Mouse (Mus musculus) left cerebral cortex, postnatal 10 days (tissue): ENCODE data around the gene Gm49388. TPM values are rescaled to one million over a fixed set of nuclear protein-coding genes. Genes with fewer than 3 reads are reported as not detected.

Experiments
- DNase-seq, 2 experiments: peaks; one replicate each; pipeline ENCODE4 v3.0.0; 2021 to 2022; ENCODE audit warnings: low spot score in 2 of 2, mixed read lengths in 1 of 2; ENCODE audit errors: extremely low spot score in 1 of 2
- intact Hi-C: fragments of 180-260 bp; cut with DNase I; formaldehyde crosslinking; loops from one replicate; pipeline ENCODE4 v1.15.1; 2025
- total RNA-seq, 2 experiments: library from RNA; stranded (reverse); gene quantifications; 2 replicates each; pipeline ENCODE4 v1.2.3; 2021

Gm49388 gene
- total RNA-seq, 2 experiments from 2014 or later, result 3.0 to 4.7 TPM

- no peak for DNase-seq
- intact Hi-C loops, result no loop called here
Observed at GRCm38 (mm10) chr7:127798591-127798990, 13.2 kb downstream of the Gm49388 start.

DNA sequence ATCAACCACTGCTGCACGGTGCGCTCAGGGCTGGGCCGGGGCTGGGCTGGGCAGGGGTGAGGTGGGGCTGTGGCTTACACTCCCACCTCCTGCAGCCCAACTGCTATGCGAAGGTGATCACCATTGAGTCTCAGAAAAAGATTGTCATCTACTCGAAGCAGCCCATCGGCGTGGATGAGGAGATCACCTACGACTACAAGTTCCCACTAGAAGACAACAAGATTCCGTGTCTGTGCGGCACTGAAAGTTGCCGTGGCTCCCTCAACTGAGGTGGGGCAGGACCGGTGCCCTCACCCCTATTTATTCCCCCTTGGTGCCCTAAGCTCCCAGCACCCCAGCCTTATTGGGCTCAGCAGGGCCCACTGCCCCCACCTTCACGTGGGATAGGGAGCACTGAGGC lies 13.8 kb downstream of the Gm49388 start:
- no peak for DNase-seq
- intact Hi-C loops, result no loop called here

DNA sequence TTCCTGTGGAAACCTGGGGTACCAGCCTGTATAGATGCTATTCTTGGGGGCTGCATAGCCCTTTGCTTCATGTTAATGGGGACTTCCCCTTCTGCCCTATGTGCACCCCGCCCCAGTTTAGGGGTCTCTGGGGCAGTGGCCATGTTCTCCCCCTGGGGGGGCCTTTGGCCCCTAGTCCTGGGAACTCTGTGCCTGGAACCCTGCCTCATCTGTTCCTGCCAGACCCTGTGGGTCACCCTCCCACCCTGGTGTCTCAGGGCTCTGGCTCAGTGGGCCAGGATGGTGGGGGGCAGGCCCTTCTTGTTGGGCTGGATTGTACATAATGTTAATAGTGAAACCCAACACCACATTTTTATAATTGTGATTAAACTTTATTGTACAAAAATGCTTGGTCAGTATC lies 14.3 kb downstream of the Gm49388 start:
- intact Hi-C loops, result no loop called here
- peak in 1 of 2 experiments; percentile 35 for DNase-seq

GRCm38 (mm10) chr7:127800435-127801009 lies 15.1 kb downstream of the Gm49388 start, which contains the start of gene Hsd3b7:
Gene Hsd3b7 (plus strand): TSS chr7:127800604.
- peak; percentile 83 to 95 for DNase-seq
- intact Hi-C loops, result no loop called here

- intact Hi-C loops, result no loop called here
Observed at GRCm38 (mm10) chr7:127801010-127801621, 15.7 kb downstream of the Gm49388 start.

GRCm38 (mm10) chr7:127802313-127802712 lies 16.9 kb downstream of the Gm49388 start:
- DNase-seq, result peak in 1 of 2 experiments; percentile 37
- intact Hi-C loops, result no loop called here

More at GRCm38 (mm10) chr7:127801010-127801621, 15.7 kb downstream of the Gm49388 start:
- peak in 1 of 2 experiments; percentile 36 for DNase-seq

DNA sequence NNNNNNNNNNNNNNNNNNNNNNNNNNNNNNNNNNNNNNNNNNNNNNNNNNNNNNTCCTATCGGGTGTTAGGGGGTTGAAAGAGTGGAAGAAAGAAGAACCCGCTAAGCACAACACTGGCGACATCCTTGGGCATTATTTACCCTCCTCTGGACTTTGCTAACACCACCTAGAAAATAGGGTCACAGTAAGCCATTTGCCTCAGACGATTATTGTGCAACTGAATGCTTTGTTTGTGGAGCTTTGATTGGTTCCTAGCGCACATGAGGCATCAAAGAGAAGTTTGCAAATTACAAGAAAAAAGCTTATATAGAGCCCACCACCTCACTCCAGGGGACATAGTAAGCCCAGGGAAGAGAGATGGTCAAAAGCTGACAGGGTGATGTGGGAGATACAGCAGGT lies 23.4 kb downstream of the Gm49388 start:
- intact Hi-C loops, result no loop called here
- DNase-seq, result no peak

DNA sequence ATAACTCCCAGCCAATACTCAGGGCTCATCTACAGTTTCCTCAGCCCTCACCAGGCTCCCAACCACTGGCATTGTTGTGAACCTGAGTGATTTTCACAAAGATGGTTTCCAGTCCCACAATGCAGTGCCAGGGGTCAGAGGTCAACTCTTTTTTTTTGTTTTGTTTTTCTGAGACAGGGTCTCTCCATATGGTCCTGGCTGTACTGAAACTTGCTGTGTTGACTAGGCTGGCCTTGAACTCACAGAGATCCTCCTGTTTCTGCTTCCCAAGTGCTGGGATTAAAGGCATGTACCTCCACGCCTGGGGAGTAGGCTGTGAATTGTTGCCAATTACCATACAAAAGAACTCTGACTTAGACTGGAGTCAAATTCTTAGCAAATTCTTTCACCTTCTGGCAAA lies 24.4 kb downstream of the Gm49388 start:
- intact Hi-C loops, result no loop called here
- DNase-seq, result no peak

- intact Hi-C loops, result no loop called here
- no peak for DNase-seq
Observed at GRCm38 (mm10) chr7:127810650-127811049, 25.2 kb downstream of the Gm49388 start.

GRCm38 (mm10) chr7:127811240-127811639 lies 25.8 kb downstream of the Gm49388 start:
- DNase-seq, result no peak
- intact Hi-C loops, result no loop called here

- intact Hi-C loops, result no loop called here
- DNase-seq, result no peak
Observed at GRCm38 (mm10) chr7:127812292-127812691, 26.9 kb downstream of the Gm49388 start.

DNA sequence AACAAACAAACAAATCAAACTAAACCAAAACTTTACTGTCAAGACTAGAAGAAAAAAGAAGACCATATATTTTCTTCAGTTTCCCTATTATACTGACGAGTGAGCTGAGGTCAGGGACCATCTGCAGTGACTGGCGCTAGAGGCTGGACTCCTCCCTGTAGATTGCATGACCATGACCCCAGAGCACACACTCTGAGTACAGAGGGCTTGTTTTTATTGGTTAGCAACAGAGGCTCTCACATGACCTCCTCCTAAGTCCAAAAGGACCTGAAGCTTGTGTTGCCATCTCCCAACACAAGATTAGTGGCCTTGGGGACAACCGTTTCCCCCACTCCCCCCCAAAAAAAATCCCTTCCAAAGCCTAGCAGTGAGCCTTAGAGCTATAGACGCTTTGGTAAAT lies 28.4 kb downstream of the Gm49388 start:
- intact Hi-C loops, result no loop called here
- DNase-seq, result no peak

DNA sequence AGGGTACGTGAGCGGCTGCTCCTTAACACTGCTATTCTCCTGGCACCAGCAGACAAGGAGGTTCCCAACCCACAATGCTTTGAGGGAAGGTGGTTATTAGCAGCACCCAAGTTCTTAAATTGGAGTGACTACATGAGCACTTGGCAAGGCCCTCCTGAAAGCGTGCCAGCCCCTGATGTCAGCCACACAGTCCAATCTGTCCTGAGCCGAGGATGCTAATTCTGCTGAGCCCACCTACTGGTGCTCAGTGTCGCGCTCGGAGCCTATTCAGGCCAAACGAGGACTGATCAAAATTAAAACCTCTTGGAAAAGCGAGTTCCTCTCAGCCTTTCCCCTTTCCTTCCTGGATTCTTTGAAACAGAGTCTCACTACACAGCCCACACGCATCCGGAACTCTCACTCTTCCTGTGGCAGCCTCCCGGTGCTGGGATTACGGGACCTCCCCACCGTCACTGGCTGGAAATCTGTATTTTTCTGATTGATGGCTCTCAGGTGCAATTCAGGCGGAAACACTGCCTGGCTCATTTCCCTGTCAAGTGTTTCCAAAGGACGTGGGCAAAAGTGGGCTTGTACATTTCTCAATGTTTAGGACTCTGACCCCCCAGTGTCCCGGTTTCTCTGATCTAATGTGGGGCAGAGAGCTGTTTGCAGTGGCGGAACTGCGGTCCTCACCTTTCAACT lies 29.0 kb downstream of the Gm49388 start:
- intact Hi-C loops, result no loop called here
- peak; percentile 71 to 78 for DNase-seq

GRCm38 (mm10) chr7:127815116-127815665 lies 29.8 kb downstream of the Gm49388 start:
- intact Hi-C loops, result no loop called here
- no peak for DNase-seq

- intact Hi-C loops, result no loop called here
- peak in 1 of 2 experiments; percentile 74 for DNase-seq
Observed at GRCm38 (mm10) chr7:127815954-127816821, 30.8 kb downstream of the Gm49388 start.

- DNase-seq, result no peak
- intact Hi-C loops, result no loop called here
Observed at GRCm38 (mm10) chr7:127817053-127817452, 31.6 kb downstream of the Gm49388 start.

DNA sequence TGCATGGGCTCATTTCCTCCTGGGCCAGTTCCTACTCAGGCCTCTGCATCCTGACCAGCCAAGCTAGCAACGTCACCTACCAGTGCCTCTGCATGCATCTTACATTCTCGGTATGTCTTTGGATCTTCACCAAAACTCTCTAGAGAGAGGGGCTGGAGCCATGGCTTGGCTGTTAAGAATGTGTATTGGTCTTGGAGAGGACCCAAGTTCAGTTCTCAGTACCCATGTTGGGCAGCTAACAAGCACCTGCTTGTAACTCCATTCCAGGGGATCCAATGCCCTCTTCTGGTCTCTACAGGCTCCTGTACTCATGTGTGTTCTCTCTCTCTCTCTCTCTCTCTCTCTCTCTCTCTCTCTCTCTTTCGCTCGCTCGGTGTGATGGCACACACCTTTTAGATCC lies 32.4 kb downstream of the Gm49388 start:
- no peak for DNase-seq
- intact Hi-C loops, result no loop called here

GRCm38 (mm10) chr7:127820836-127821509 lies 35.6 kb downstream of the Gm49388 start:
- intact Hi-C loops, result no loop called here
- no peak for DNase-seq
